Mouse (Mus musculus) gastrocnemius, postnatal 10 days (tissue): ENCODE results near the gene Gm11634. TPM values are rescaled to one million over a fixed set of nuclear protein-coding genes. Genes with fewer than 3 reads are reported as not detected.
"Not testable (repeated sequence)": the region's sequence is repeated elsewhere in the genome, so short reads cannot be mapped to it uniquely, and the experiment has no call there.

Experiments used
- DNase-seq: peaks from one replicate; pipeline ENCODE4 v3.0.0; 2021; ENCODE audit warnings: mixed read lengths
- long read RNA-seq, 2 experiments: library from polyadenylated mRNA; stranded (forward); transcript quantifications; one replicate each; pipeline ENCODE4 v2.0.0; 2021
- total RNA-seq, 2 experiments: library from RNA; stranded (reverse); gene quantifications; 2 replicates each; pipeline ENCODE4 v1.2.3; 2021

Gene Gm11634
- total RNA-seq: not detected
- long read RNA-seq, experiment 1: 0 reads
- long read RNA-seq, experiment 2: 0 reads

GRCm38 (mm10) chr11:101599156-101599555 lies at the start of gene Gm11634:
Gene Gm11634 (minus strand): TSS chr11:101599256.
- DNase-seq: no peak

- not testable (repeated sequence) for DNase-seq
Observed at GRCm38 (mm10) chr11:101647093-101647492, 48.0 kb upstream of the Gm11634 start.

- not testable (repeated sequence) for DNase-seq
Observed at GRCm38 (mm10) chr11:101646283-101646794, 47.3 kb upstream of the Gm11634 start.

- DNase-seq: peak; percentile 67
Observed at GRCm38 (mm10) chr11:101645411-101646282, 46.6 kb upstream of the Gm11634 start.

- DNase-seq: not testable (repeated sequence)
Observed at GRCm38 (mm10) chr11:101645043-101645410, 46.0 kb upstream of the Gm11634 start.

- DNase-seq: no peak
Observed at GRCm38 (mm10) chr11:101644591-101644990, 45.5 kb upstream of the Gm11634 start.

- DNase-seq: no peak
Observed at GRCm38 (mm10) chr11:101642931-101643330, 43.9 kb upstream of the Gm11634 start.

- DNase-seq: not testable (repeated sequence)
Observed at GRCm38 (mm10) chr11:101641710-101642642, 42.9 kb upstream of the Gm11634 start.

- peak; percentile 79 for DNase-seq
Observed at GRCm38 (mm10) chr11:101640857-101641709, 42.0 kb upstream of the Gm11634 start.

- DNase-seq: no peak
Observed at GRCm38 (mm10) chr11:101639761-101640160, 40.7 kb upstream of the Gm11634 start.

GRCm38 (mm10) chr11:101635660-101636059 lies 36.6 kb upstream of the Gm11634 start:
- no peak for DNase-seq

- not testable (repeated sequence) for DNase-seq
Observed at GRCm38 (mm10) chr11:101628733-101629417, 29.8 kb upstream of the Gm11634 start.

GRCm38 (mm10) chr11:101627857-101628559 lies 29.0 kb upstream of the Gm11634 start:
- peak; percentile 93 for DNase-seq

GRCm38 (mm10) chr11:101626995-101627856 lies 28.2 kb upstream of the Gm11634 start, which contains the start of gene Rdm1:
Gene Rdm1 (plus strand): TSS chr11:101627195.
- peak; percentile 76 for DNase-seq

GRCm38 (mm10) chr11:101626649-101626994 lies 27.6 kb upstream of the Gm11634 start:
- no peak for DNase-seq

- DNase-seq: not testable (repeated sequence)
Observed at GRCm38 (mm10) chr11:101620022-101620655, 21.1 kb upstream of the Gm11634 start.

- DNase-seq: no peak
Observed at GRCm38 (mm10) chr11:101618596-101618995, 19.5 kb upstream of the Gm11634 start.

GRCm38 (mm10) chr11:101617849-101618248 lies 18.8 kb upstream of the Gm11634 start:
- DNase-seq: no peak
